Mouse (Mus musculus) urinary bladder, postnatal 14 days (tissue): Measurements from ENCODE around the gene Pcdh15.

Experiments used
- DNase-seq: peaks from one replicate; pipeline ENCODE4 v3.0.0; 2021; ENCODE audit warnings: low spot score

Gene Pcdh15

GRCm38 (mm10) chr10:74305439-74306158 is 1206.5 kb downstream of the Pcdh15 start:
- no peak for DNase-seq

GRCm38 (mm10) chr10:74307035-74307434 is 1207.9 kb downstream of the Pcdh15 start:
- no peak for DNase-seq

- DNase-seq, result no peak
These were observed 1216.9 kb downstream of the Pcdh15 start for GRCm38 (mm10) chr10:74316091-74316490.

GRCm38 (mm10) chr10:74335412-74335811 is 1236.3 kb downstream of the Pcdh15 start:
- DNase-seq, result no peak

- no peak for DNase-seq
These were observed 1240.4 kb downstream of the Pcdh15 start for GRCm38 (mm10) chr10:74339247-74340160.

GRCm38 (mm10) chr10:74359526-74359925 is 1260.4 kb downstream of the Pcdh15 start:
- no peak for DNase-seq

- no peak for DNase-seq
These were observed 1279.6 kb downstream of the Pcdh15 start for GRCm38 (mm10) chr10:74378697-74379096.

- no peak for DNase-seq
These were observed 1280.4 kb downstream of the Pcdh15 start for GRCm38 (mm10) chr10:74379276-74380134.

GRCm38 (mm10) chr10:74387538-74388499 is 1288.7 kb downstream of the Pcdh15 start:
- DNase-seq, result no peak

- DNase-seq, result no peak
These were observed 1304.0 kb downstream of the Pcdh15 start for GRCm38 (mm10) chr10:74403111-74403510.

GRCm38 (mm10) chr10:74414021-74414420 is 1314.9 kb downstream of the Pcdh15 start:
- no peak for DNase-seq

GRCm38 (mm10) chr10:74414945-74415344 is 1315.8 kb downstream of the Pcdh15 start:
- DNase-seq, result no peak

GRCm38 (mm10) chr10:74415359-74415758 is 1316.2 kb downstream of the Pcdh15 start:
- DNase-seq, result no peak

- no peak for DNase-seq
These were observed 1316.8 kb downstream of the Pcdh15 start for GRCm38 (mm10) chr10:74415949-74416348.

- DNase-seq, result no peak
These were observed 1350.9 kb downstream of the Pcdh15 start for GRCm38 (mm10) chr10:74450069-74450468.

GRCm38 (mm10) chr10:74463972-74464371 is 1364.8 kb downstream of the Pcdh15 start:
- no peak for DNase-seq

- no peak for DNase-seq
These were observed 1381.6 kb downstream of the Pcdh15 start for GRCm38 (mm10) chr10:74480779-74481178.

GRCm38 (mm10) chr10:74512315-74512714 is 1413.2 kb downstream of the Pcdh15 start:
- DNase-seq, result no peak

- no peak for DNase-seq
These were observed 1414.6 kb downstream of the Pcdh15 start for GRCm38 (mm10) chr10:74513743-74514142.

- no peak for DNase-seq
These were observed 1439.2 kb downstream of the Pcdh15 start for GRCm38 (mm10) chr10:74538371-74538770.

GRCm38 (mm10) chr10:74555326-74555725 is 1456.2 kb downstream of the Pcdh15 start:
- no peak for DNase-seq
